Mouse (Mus musculus) liver, adult 2 months (tissue): ENCODE data around the gene Gm21830. TPM values are rescaled to one million over a fixed set of nuclear protein-coding genes. Genes with fewer than 3 reads are reported as not detected.

Source experiments
- DNase-seq: peaks from one replicate; pipeline ENCODE4 v3.0.0-alpha.2; 2011; ENCODE audit warnings: low read depth, low spot score; ENCODE audit errors: extremely low read depth
- H3K27ac ChIP-seq: fragments of 200-500 bp; replicated peaks from 2 replicates; pipeline ENCODE4 v1.5.1; 2012; ENCODE audit warnings: low read depth, mild to moderate bottlenecking, control low read depth, inconsistent platforms, low read length; ENCODE audit not compliant: insufficient read depth
- H3K27me3 ChIP-seq: fragments of 200-500 bp; 2 replicates; pipeline ENCODE4 v1.6.1; 2012; ENCODE audit warnings: mild to moderate bottlenecking, moderate library complexity, low read length, inconsistent platforms; ENCODE audit not compliant: control insufficient read depth, insufficient read depth
- H3K36me3 ChIP-seq: fragments of 200-500 bp; 2 replicates; pipeline ENCODE4 v1.6.1; 2012; ENCODE audit warnings: low read length, inconsistent platforms; ENCODE audit not compliant: control insufficient read depth, insufficient read depth
- H3K4me1 ChIP-seq: fragments of 200-500 bp; 2 replicates; pipeline ENCODE4 v1.6.1; 2011; ENCODE audit warnings: low read length; ENCODE audit not compliant: control insufficient read depth, insufficient read depth
- H3K4me3 ChIP-seq: fragments of 200-500 bp; 2 replicates; pipeline ENCODE4 v1.5.1; 2011; ENCODE audit warnings: low read depth, mild to moderate bottlenecking, control low read depth, low read length, moderate library complexity; ENCODE audit not compliant: insufficient read depth
- H3K79me2 ChIP-seq: fragments of 200-500 bp; 2 replicates; pipeline ENCODE4 v1.6.1; 2012; ENCODE audit warnings: inconsistent platforms, mild to moderate bottlenecking, low read length, moderate library complexity; ENCODE audit not compliant: control insufficient read depth, insufficient read depth
- H3K9ac ChIP-seq: fragments of 200-500 bp; 2 replicates; pipeline ENCODE4 v1.6.1; 2012; ENCODE audit warnings: low read depth, mild to moderate bottlenecking, control low read depth, inconsistent platforms, low read length
- CTCF ChIP-seq: fragments of 200-500 bp; IDR thresholded peaks from 2 replicates; pipeline ENCODE4 v1.5.1; 2011; ENCODE audit warnings: low read depth, low read length, control low read depth
- POLR2A ChIP-seq: fragments of 200-500 bp; IDR thresholded peaks from 2 replicates; pipeline ENCODE4 v1.6.1; 2011; ENCODE audit warnings: low read length, control low read depth; ENCODE audit not compliant: insufficient read depth; ENCODE audit errors: extremely low read depth
- WGBS: fragments of 180-500 bp; shearing (Covaris S2); methylation state at CpG from one replicate; pipeline ENCODE4 v1.1.7; 2018; 5-methylcytosine and 5-hydroxymethylcytosine counted together
- polyA plus RNA-seq: library from polyadenylated mRNA; depleted of rRNA; stranded (reverse); fragments of >200 nt; gene quantifications from 2 replicates; pipeline ENCODE4 v1.2.3, GENCODE M21; 2012; rRNA removed
- total RNA-seq: library from RNA; depleted of rRNA; stranded (reverse); fragments of >200 nt; gene quantifications from 2 replicates; pipeline ENCODE4 v1.2.3, GENCODE M21; 2014; rRNA removed

Gm21830 gene
- total and polyA plus RNA-seq, 2 experiments, result not detected

DNA sequence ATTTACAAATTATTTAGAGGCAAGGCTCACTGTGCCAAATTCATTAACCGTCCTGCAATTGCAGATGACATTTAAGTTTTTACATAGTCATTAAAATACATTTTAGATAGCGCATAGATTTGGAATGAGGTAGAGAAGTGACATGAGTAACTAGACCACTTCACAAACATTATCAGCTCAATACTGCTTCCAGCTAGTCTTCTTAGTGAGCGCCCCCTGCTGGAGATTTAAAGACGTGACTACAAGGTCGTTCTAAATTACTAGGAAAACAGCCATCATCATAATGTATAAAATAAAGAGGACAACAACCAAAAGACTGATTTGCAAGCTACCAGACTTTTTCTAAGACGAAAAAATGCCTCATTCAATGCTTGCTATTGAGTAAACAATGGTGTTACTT, 64.2 kb downstream of the Gm21830 start:
- no peak overlapping the region for H3K4me3 ChIP-seq
- no peaks in the 10 kb centered on the region for H3K4me1 ChIP-seq
- no peaks in the 10 kb centered on the region for H3K27me3 ChIP-seq
- WGBS, result 14% methylated on average over 6 of the region's 6 CpGs
- H3K27ac ChIP-seq, result no peak overlapping the region
- TF ChIP-seq POLR2A, result no peak
- TF ChIP-seq CTCF, result no peak
- H3K36me3 ChIP-seq, result no peaks in the 10 kb centered on the region
- no peak overlapping the region for H3K9ac ChIP-seq
- DNase-seq, result peak; percentile 37
- H3K79me2 ChIP-seq, result no peaks in the 10 kb centered on the region

DNA sequence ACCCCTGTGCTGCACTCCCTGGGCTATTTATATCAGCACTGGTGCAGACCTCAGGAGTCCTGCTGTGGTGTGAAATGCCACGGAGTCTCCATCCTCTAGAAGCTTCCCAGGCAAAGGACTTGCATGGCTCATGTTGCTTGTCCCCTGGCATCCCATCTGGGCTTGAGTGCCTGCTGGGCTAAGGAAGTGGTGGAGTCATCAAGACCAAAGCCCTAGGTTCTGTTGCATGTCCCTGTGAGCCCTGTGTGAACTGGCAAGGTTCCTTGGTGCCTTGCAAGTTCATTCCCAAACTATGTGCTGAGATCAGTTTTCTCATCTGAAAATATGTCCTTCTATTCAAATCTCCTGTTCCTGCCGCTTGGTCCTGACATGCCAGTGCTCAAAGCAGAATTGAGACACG, 67.5 kb downstream of the Gm21830 start:
- H3K9ac ChIP-seq, result no peak overlapping the region
- no peak for TF ChIP-seq CTCF
- no peak for TF ChIP-seq POLR2A
- H3K27ac ChIP-seq, result no peak overlapping the region
- no peaks in the 10 kb centered on the region for H3K79me2 ChIP-seq
- no peaks in the 10 kb centered on the region for H3K27me3 ChIP-seq
- 64% methylated on average over 3 of the region's 3 CpGs for WGBS
- H3K4me3 ChIP-seq, result no peak overlapping the region
- no peaks in the 10 kb centered on the region for H3K36me3 ChIP-seq
- DNase-seq, result no peak
- no peaks in the 10 kb centered on the region for H3K4me1 ChIP-seq

Other genes starting within 250 kb of the Gm21830 start
- not detected in 2 replicates for gene Gm26727, start 19.5 kb downstream of the Gm21830 start, total RNA-seq
- not detected in 2 replicates for gene Gm26727, start 19.5 kb downstream of the Gm21830 start, polyA plus RNA-seq
- gene Xirp2, start 32.3 kb downstream of the Gm21830 start, total RNA-seq, result 0.55 TPM in 1 of 2 replicates, not detected in the other
- gene Xirp2, start 32.3 kb downstream of the Gm21830 start, polyA plus RNA-seq, result not detected in 2 replicates
- gene B3galt1, start 152.1 kb downstream of the Gm21830 start, total RNA-seq, result 20.7 and 22.8 TPM in 2 replicates
- gene B3galt1, start 152.1 kb downstream of the Gm21830 start, polyA plus RNA-seq, result 1.6 and 2.6 TPM in 2 replicates